Mouse (Mus musculus) cerebral cortex, adult 2 months (tissue): ENCODE results near the gene Dlg2.

ENCODE experiments used
- WGBS: fragments of 180-500 bp; shearing (Covaris S2); methylation state at CpG from one replicate; pipeline ENCODE4 v1.1.7; 2018; 5-methylcytosine and 5-hydroxymethylcytosine counted together

Gene Dlg2

DNA sequence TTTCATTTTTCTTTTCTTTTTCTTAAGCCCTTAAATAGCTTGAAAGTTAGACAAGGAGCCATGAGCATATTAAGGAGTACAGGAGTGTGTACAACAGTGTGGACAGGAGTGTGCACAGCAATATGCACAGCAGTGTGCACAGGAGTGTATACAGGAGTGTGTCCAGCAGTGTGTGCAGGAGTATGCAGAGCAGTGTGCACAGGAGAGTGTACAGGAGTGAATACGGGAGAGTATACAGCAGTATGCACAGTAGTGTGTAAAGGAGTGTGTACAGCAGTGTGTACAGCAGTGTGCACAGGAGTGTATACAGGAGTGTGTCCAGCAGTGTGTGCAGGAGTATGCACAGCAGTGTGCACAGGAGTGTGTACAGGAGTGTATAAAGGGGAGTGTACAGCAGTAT is 1671.0 kb downstream of the Dlg2 start:
- WGBS = 95% methylated on average over 1 of the region's 1 CpGs

DNA sequence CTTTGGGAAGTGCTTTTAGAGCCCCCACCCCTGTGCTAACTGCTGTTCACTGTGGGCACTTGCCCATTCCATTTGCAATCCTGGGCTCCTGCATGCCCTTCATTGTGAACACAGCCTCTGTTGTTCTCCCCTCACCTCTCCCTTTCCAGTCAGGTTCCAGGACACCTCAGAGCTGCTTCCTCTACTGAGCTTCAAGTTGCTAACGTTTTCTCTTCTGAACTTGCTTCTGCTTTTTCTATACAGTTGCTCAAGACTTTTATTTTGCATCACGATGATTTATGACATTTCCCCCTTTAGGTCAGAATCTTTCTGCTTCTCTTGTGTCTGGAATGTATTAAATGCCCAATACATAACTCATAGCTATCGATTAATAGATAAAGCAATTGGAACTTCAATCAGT is 1674.3 kb downstream of the Dlg2 start:
- WGBS = 72% methylated on average over 3 of the region's 3 CpGs

DNA sequence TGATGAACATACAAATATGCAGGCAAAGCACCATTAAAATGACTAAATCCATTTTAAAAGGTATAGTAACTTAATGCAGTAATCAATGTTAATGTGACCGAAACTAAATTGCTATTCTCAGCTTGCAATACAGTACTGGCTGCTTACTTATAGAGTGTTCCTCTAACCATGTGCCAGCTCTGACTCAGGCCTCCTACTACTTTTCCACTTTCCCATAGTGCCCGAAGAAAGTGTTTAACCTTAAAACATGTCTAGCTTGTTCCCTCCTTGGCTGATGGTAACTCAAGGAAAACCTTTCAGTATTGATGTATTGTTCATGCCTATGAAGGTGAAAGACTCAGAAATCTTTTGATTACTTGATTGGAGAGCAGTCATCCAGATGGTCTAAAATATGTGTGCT is 1686.7 kb downstream of the Dlg2 start:
- 71% methylated on average over 2 of the region's 2 CpGs for WGBS

- WGBS = 76% methylated on average over 2 of the region's 2 CpGs
Measured at GRCm38 (mm10) chr7:92164316-92164715, 1687.8 kb downstream of the Dlg2 start.

DNA sequence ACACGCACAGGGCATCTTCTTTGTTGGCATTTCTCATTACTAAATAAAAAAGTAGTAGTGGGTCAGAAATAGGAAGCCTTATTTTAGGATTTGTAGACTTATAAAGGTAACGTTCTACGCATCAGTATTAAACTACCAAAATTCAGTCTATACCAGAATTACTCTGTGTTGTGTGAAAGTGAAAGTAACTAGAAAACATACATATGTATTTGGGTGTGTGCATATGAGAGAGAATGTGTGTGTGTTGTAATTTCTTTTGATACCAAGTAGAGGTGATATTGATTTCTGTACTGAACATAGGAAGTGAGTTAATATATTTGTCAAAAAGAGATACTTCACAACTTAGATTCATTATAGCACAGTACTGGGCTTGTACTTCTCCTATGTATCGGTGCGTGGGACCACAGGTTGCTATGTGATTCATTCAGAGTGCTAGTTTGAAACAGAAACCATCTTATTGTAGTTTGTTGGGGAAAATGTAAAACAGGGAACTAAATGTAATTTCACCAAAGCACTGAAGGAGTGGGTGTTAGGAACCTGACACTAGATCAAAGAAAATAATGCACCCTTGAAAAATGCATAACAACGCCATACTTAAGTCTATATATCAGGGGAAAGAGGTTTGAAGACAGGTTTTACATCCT is 1688.5 kb downstream of the Dlg2 start:
- WGBS = 56% methylated on average over 6 of the region's 6 CpGs

DNA sequence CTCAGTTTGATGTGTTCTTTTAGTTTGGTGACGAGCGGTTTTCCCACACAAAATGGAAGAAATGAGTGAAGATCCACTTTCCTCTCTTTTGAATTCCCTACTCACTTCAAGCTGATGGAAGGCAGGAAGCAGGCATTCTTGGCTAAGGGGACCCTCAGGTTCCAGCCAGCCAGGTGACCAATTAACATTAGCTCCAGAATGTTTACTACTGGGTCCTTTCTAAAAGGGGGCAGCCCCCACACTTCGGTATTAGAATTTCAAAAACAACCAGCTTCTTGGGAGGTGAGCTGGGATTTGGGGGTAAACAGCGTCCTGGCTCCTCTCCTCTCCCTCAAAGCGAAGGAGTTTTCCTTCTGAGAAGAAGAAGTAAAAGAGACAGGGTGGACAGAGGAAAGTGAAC is 1703.6 kb downstream of the Dlg2 start:
- WGBS = 45% methylated on average over 5 of the region's 5 CpGs

DNA sequence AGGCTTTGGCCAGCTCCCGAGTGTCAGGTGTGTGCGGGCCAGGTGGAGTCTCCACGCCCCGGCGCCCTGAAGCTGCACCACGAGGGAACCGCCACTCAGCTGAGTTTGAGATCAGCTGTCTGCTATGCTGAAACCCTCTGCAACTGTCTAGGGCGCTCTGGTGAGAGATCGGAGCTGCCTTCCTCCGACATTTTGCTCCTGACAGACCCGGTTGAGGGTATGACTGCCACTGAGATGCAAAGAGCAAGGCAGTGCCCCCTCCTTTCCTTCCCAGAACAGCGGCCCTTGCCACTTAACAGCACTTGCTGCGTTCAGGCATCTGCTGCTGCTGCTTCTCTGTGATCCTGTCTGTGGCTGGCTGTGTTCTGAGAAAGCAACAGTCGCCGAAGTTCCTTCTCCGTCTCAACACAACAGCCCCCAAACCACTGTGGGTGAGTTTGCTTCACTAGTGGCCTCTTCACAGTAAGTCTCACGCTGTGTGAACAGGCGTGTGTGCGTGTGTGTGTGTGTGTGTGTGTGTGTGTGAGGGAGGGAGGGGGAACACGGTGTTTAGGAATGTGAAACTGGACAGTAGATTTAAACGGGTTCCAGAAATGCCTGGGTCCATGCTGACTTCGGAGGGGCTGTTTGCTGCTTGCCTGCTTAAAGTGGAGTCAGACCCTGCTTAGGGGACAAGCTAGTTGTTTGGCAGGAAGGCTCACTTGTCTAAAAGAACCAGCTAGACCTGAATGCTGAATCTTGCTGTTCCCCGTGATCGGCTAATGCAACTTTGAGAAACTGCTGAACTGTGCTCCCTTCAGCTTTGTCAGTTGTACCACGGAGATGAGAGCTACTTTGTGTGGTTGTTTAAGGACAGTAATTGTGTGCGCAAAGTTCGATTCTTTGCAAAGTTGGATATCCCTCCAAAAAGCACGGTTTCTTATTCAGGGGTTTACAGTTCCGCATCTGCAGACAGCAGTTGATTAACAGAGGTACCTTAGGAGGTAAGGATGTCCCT is 1704.4 kb downstream of the Dlg2 start:
- WGBS = 23% methylated on average over 29 of the region's 29 CpGs

GRCm38 (mm10) chr7:92181959-92182612 is 1705.6 kb downstream of the Dlg2 start:
- WGBS = 31% methylated on average over 10 of the region's 10 CpGs

DNA sequence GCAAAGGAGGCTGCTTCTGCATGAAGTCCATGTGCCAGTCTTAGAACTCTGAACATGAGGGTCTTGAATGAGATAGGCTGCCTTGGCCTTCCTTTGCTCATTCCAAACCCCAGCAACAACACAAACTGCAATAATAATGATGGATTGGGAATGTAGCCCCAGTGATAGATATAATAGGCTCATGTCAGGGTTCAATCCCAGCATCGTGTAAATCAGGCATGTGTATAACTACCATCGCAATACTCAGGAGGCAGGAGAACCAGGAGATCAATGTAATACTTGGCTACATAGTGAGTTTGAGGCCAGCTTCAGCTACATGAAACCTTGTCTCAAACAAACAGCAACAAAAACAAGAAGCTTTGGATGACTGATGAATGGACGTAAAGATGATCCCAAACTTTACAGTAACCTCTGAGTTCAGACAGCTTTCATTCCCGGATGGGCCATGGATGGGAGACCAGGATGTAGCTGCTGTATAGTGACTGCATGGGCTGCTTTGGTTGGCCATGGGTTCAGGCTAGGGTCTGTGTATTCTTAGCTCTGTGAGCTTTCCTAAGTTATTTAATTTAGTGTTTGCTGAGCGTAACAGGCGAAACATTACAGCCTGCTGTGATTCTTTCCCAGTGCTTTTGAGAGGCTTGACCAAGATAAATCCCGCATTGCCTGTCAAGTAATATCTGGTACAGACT is 1708.0 kb downstream of the Dlg2 start:
- 96% methylated on average over 7 of the region's 7 CpGs for WGBS

GRCm38 (mm10) chr7:92186341-92186740 is 1709.9 kb downstream of the Dlg2 start:
- WGBS = 87% methylated on average over 5 of the region's 5 CpGs

- WGBS = 39% methylated on average over 6 of the region's 6 CpGs
Measured at GRCm38 (mm10) chr7:92189149-92189548, 1712.7 kb downstream of the Dlg2 start.

GRCm38 (mm10) chr7:92196004-92196403 is 1719.5 kb downstream of the Dlg2 start:
- 61% methylated on average over 4 of the region's 4 CpGs for WGBS

DNA sequence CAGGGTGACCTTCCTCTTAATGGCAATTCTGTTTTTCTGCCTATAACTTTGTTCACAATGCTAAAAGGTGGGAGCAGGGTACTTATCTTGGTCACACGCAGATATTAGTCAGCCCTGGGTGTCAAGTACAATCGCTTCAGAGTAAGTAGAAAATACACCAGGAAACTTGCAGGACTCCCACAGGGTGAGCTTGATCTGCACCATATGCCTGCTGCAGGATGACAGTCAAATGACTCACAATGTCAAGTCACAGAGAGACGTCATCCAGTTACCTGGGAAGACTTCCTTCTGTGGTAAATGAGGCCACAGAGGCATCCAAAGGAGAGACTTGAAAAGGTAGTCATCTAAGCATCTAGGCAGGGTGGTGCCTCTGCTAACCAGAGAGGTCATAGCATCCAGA is 1721.1 kb downstream of the Dlg2 start:
- 38% methylated on average over 3 of the region's 3 CpGs for WGBS

DNA sequence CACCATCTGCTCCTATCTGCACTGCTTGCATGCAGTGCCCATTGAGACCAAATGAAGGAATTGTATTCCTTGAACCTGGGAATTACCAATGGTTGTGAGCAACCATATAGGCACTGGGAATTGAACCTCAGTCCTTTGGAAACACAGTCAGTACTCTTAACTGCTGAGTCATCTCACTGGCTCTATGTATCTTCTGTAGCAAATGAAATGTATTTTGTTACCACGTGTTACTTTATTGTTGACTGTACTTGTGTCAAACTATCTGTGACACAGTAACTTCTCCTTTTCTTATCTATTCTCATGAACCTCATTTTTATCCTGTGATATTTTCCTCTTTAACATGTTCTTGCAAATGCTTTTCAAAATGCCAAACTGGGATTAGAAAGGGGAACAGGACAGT is 1722.7 kb downstream of the Dlg2 start:
- 65% methylated on average over 1 of the region's 1 CpGs for WGBS

DNA sequence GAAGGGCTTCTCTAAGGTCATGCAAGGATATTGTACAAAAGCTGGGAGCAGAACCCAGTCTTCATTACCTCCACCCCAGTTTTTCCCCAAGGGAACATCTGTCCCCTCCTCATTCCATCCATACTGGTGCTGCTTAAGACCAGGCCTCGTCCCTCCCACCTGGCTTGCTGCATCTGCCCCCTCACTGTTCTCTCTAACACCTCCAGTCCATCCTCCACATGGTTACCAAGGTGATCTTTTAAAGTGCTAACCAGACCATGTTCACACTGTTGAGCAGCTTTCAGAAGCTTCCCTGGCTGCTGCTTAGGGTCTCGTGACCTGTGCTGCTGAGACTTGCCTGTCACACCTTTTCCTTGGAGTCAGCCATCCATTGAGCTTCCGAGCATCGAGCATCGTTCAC is 1734.2 kb downstream of the Dlg2 start:
- 75% methylated on average over 5 of the region's 5 CpGs for whole genome bisulfite sequencing

- WGBS = 51% methylated on average over 5 of the region's 5 CpGs
Measured at GRCm38 (mm10) chr7:92213751-92214150, 1737.3 kb downstream of the Dlg2 start.

GRCm38 (mm10) chr7:92234476-92235202 is 1758.2 kb downstream of the Dlg2 start:
- WGBS = 34% methylated on average over 11 of the region's 11 CpGs

DNA sequence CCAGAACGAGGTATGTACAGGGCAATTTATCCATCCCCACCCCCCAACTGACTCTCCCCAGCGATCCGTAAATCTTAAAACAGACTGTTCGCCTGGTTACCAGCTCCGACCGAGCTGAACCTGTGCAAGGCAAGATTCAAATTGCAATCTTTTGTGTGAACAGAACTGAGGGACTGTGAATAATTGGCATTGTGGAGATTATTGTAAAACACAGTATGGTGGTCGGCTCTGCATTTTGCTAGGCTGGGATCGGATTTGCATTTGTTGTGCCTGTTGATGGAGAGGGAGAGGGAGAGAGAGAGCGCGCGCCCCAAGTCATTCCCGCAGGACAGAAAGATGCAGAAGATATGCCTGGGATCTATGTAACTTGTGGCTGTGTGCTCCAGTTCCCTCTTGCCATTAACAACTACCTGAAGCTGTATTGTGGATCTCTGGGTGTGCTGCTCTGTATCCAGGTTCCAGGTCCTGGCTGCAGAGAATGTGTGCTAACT is 1759.1 kb downstream of the Dlg2 start:
- WGBS = 24% methylated on average over 12 of the region's 12 CpGs

GRCm38 (mm10) chr7:92240908-92241307 is 1764.4 kb downstream of the Dlg2 start:
- 64% methylated on average over 2 of the region's 2 CpGs for WGBS

- 86% methylated on average over 3 of the region's 3 CpGs for WGBS
Measured at GRCm38 (mm10) chr7:92247594-92247993, 1771.1 kb downstream of the Dlg2 start.

DNA sequence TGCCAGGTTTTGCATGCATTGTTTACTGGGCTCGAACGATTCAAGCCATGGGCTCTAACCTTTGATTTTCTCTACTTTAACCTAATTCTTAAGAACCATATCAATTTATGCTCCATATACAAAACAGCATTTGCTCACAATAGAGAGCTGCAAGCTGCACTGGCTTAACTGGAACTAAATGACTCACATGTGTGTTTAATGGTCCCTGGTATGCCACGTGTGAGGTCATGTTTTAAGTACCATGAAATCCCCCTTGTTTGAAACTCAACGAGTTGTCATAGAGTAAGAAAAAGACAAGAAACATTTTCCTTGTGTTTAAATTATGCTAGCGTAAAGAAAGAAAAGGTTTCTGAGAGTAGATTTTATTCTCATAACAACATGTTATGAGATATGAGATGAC is 1772.1 kb downstream of the Dlg2 start:
- WGBS = 75% methylated on average over 5 of the region's 5 CpGs
